Mouse (Mus musculus) hindbrain, embryonic 13.5 days (tissue): ENCODE measurements around the gene Sh3bp2. TPM values are rescaled to one million over a fixed set of nuclear protein-coding genes. Genes with fewer than 3 reads are reported as not detected.
"Not testable (repeated sequence)": the region's sequence is repeated elsewhere in the genome, so short reads cannot be mapped to it uniquely, and the experiment has no call there.

Experiments used
- ATAC-seq: fragments of 200-750 bp; cut with Nextera tagmentation; 2 replicates; pipeline ENCODE4 v1.8.0; 2017; ENCODE audit warnings: moderate TSS enrichment; ENCODE audit not compliant: low FRiP score
- H3K27ac ChIP-seq: fragments of 300-500 bp; sonication (generic); 2 replicates; pipeline ENCODE4 v1.5.1; 2015; ENCODE audit warnings: inconsistent platforms, mild to moderate bottlenecking, moderate library complexity
- H3K27me3 ChIP-seq: fragments of 300-500 bp; sonication (generic); 2 replicates; pipeline ENCODE4 v1.6.1; 2015; ENCODE audit warnings: mild to moderate bottlenecking, inconsistent platforms
- H3K36me3 ChIP-seq: fragments of 300-500 bp; sonication (generic); 2 replicates; pipeline ENCODE4 v1.6.1; 2015; ENCODE audit warnings: mild to moderate bottlenecking, inconsistent platforms
- H3K4me1 ChIP-seq: fragments of 300-500 bp; sonication (generic); replicated peaks from 2 replicates; pipeline ENCODE4 v1.6.1; 2015; ENCODE audit warnings: inconsistent platforms
- H3K4me2 ChIP-seq: fragments of 300-500 bp; sonication (generic); 2 replicates; pipeline ENCODE4 v1.6.1; 2015; ENCODE audit warnings: inconsistent platforms, mild to moderate bottlenecking, moderate library complexity
- H3K4me3 ChIP-seq: fragments of 300-500 bp; sonication (generic); 2 replicates; pipeline ENCODE4 v1.5.1; 2015; ENCODE audit warnings: mild to moderate bottlenecking, inconsistent platforms
- H3K9ac ChIP-seq: fragments of 300-500 bp; sonication (generic); 2 replicates; pipeline ENCODE4 v1.6.1; 2015; ENCODE audit warnings: mild to moderate bottlenecking, inconsistent platforms
- H3K9me3 ChIP-seq: fragments of 300-500 bp; sonication (generic); 2 replicates; pipeline ENCODE4 v1.6.1; 2016; ENCODE audit warnings: inconsistent platforms
- WGBS: fragments of 180-500 bp; shearing (Covaris S2); methylation state at CpG from one replicate; pipeline ENCODE4 v1.1.7; 2015; 5-methylcytosine and 5-hydroxymethylcytosine counted together
- polyA plus RNA-seq: library from polyadenylated mRNA; unstranded; fragments of >200 nt; fragmentation: Nextera tagmentation; extraction: Ambion mirVana; gene quantifications from 2 replicates; pipeline ENCODE4 v1.2.1, GENCODE M21; 2015

The Sh3bp2 gene
- polyA plus RNA-seq, 1 experiment from 2014 or later: 17.1 TPM

GRCm38 (mm10) chr5:34549483-34550221, 24.0 kb downstream of the Sh3bp2 start:
- WGBS: under 1% methylated on average over 49 of the region's 49 CpGs
- peaks cover 35% of the 10 kb centered on the region for H3K4me1 ChIP-seq
- H3K4me3 ChIP-seq: peak overlapping the region; percentile 68
- peak overlapping the region; percentile 76 for H3K4me2 ChIP-seq
- H3K9me3 ChIP-seq: no peaks in the 10 kb centered on the region
- ATAC-seq: peak; percentile 91
- no peaks in the 10 kb centered on the region for H3K27me3 ChIP-seq
- H3K36me3 ChIP-seq: peaks cover 26% of the 10 kb centered on the region
- H3K27ac ChIP-seq: peak overlapping the region; percentile 83
- H3K9ac ChIP-seq: peak overlapping the region; percentile 95

GRCm38 (mm10) chr5:34550251-34550650, 24.6 kb downstream of the Sh3bp2 start:
- Histone ChIP-seq H3K4me1 (peaks cover 35% of the 10 kb centered on the region), H3K4me3 (peak overlapping the region; percentile 68), H3K4me2 (peak overlapping the region; percentile 76), H3K27me3 (no peaks in the 10 kb centered on the region), H3K27ac (peak overlapping the region; percentile 83), H3K9me3 (no peaks in the 10 kb centered on the region), H3K9ac (peak overlapping the region; percentile 95), H3K36me3 (peaks cover 31% of the 10 kb centered on the region)
- WGBS: 12% methylated on average over 6 of the region's 6 CpGs
- ATAC-seq: peak; percentile 19; the same call in 1 of the 2 replicates

GRCm38 (mm10) chr5:34551821-34552220, 26.2 kb downstream of the Sh3bp2 start:
- no peak overlapping the region for H3K27ac ChIP-seq
- no peak for ATAC-seq
- H3K27me3 ChIP-seq: no peaks in the 10 kb centered on the region
- H3K36me3 ChIP-seq: peaks cover 47% of the 10 kb centered on the region
- H3K9me3 ChIP-seq: no peaks in the 10 kb centered on the region
- H3K9ac ChIP-seq: peak overlapping the region; percentile 95; the same call in 1 of the 2 replicates
- H3K4me2 ChIP-seq: no peak overlapping the region
- 77% methylated on average over 4 of the region's 4 CpGs for WGBS
- H3K4me3 ChIP-seq: no peak overlapping the region
- H3K4me1 ChIP-seq: peaks cover 35% of the 10 kb centered on the region

GRCm38 (mm10) chr5:34563854-34564253, 38.2 kb downstream of the Sh3bp2 start:
- Histone ChIP-seq H3K9me3 (no peaks in the 10 kb centered on the region), H3K4me1 (0 out of 2 replicates have a peak, but pooled peaks cover 4% of the 10 kb centered on the region), H3K4me2 (no peak overlapping the region), H3K27me3 (no peaks in the 10 kb centered on the region), H3K9ac (no peak overlapping the region), H3K27ac (no peak overlapping the region), H3K36me3 (peaks cover 56% of the 10 kb centered on the region), H3K4me3 (no peak overlapping the region)
- WGBS: 82% methylated on average over 1 of the region's 1 CpGs
- ATAC-seq: no peak

- no peak overlapping the region for H3K27ac ChIP-seq
- no peak overlapping the region for H3K4me3 ChIP-seq
- 85% methylated on average over 4 of the region's 4 CpGs for WGBS
- no peak for ATAC-seq
- 0 out of 2 replicates have a peak, but pooled peaks cover 4% of the 10 kb centered on the region for H3K4me1 ChIP-seq
- H3K9me3 ChIP-seq: no peaks in the 10 kb centered on the region
- H3K36me3 ChIP-seq: peaks cover 51% of the 10 kb centered on the region
- no peak overlapping the region for H3K4me2 ChIP-seq
- H3K9ac ChIP-seq: no peak overlapping the region
- H3K27me3 ChIP-seq: no peaks in the 10 kb centered on the region
Measured at GRCm38 (mm10) chr5:34564291-34564690, 38.7 kb downstream of the Sh3bp2 start.

GRCm38 (mm10) chr5:34565545-34566283, 40.1 kb downstream of the Sh3bp2 start:
- no peak overlapping the region for H3K4me3 ChIP-seq
- ATAC-seq: peak; percentile 39; the same call in 1 of the 2 replicates
- no peaks in the 10 kb centered on the region for H3K27me3 ChIP-seq
- H3K27ac ChIP-seq: peak overlapping the region; percentile 53
- H3K36me3 ChIP-seq: peaks cover 37% of the 10 kb centered on the region
- no peaks in the 10 kb centered on the region for H3K9me3 ChIP-seq
- 83% methylated on average over 7 of the region's 7 CpGs for WGBS
- H3K4me2 ChIP-seq: no peak overlapping the region
- 0 out of 2 replicates have a peak, but pooled peaks cover 4% of the 10 kb centered on the region for H3K4me1 ChIP-seq
- H3K9ac ChIP-seq: no peak overlapping the region

- ATAC-seq: no peak
- no peaks in the 10 kb centered on the region for H3K27me3 ChIP-seq
- H3K9me3 ChIP-seq: no peaks in the 10 kb centered on the region
- H3K4me1 ChIP-seq: peaks cover 21% of the 10 kb centered on the region
- no peak overlapping the region for H3K4me3 ChIP-seq
- H3K9ac ChIP-seq: no peak overlapping the region
- WGBS: 86% methylated on average over 3 of the region's 3 CpGs
- H3K36me3 ChIP-seq: no peaks in the 10 kb centered on the region
- H3K27ac ChIP-seq: no peak overlapping the region
- no peak overlapping the region for H3K4me2 ChIP-seq
Measured at GRCm38 (mm10) chr5:34571551-34571950, 45.9 kb downstream of the Sh3bp2 start.

GRCm38 (mm10) chr5:34572568-34572967, 46.9 kb downstream of the Sh3bp2 start:
- 53% methylated on average over 4 of the region's 4 CpGs for WGBS

GRCm38 (mm10) chr5:34573268-34574221, 47.9 kb downstream of the Sh3bp2 start, which contains the start of gene Add1:
Gene Add1, plus strand, starts transcription at chr5:34573664.
- Histone ChIP-seq H3K27ac (peak within 1 kb of the TSS; percentile 97), H3K36me3 (peaks cover 7% of the 10 kb centered on the region; the same call in 1 of the 2 replicates)

More at GRCm38 (mm10) chr5:34572568-34572967, 46.9 kb downstream of the Sh3bp2 start:
- Histone ChIP-seq H3K9ac (peak overlapping the region; percentile 99), H3K4me2 (peak overlapping the region; percentile 67), H3K4me1 (peaks cover 30% of the 10 kb centered on the region), H3K4me3 (peak overlapping the region; percentile 97), H3K27ac (peak overlapping the region; percentile 97)
- H3K27me3 ChIP-seq, H3K36me3 ChIP-seq, H3K9me3 ChIP-seq, ATAC-seq: not testable (repeated sequence)

GRCm38 (mm10) chr5:34574721-34575120, 49.1 kb downstream of the Sh3bp2 start:
- Histone ChIP-seq H3K9ac (peak overlapping the region; percentile 99), H3K36me3 (peaks cover 7% of the 10 kb centered on the region), H3K27ac (no peak overlapping the region), H3K27me3 (no peaks in the 10 kb centered on the region), H3K9me3 (no peaks in the 10 kb centered on the region), H3K4me3 (peak overlapping the region; percentile 97), H3K4me2 (peak overlapping the region; percentile 67), H3K4me1 (peaks cover 30% of the 10 kb centered on the region)
- ATAC-seq: no peak
- WGBS: 44% methylated on average over 10 of the region's 10 CpGs

More at GRCm38 (mm10) chr5:34573268-34574221, 47.9 kb downstream of the Sh3bp2 start, which contains the start of gene Add1:
- peak within 1 kb of the TSS; percentile 97 for H3K4me3 ChIP-seq
- no peaks in the 10 kb centered on the region for H3K9me3 ChIP-seq
- ATAC-seq: peak; percentile 100
- peak within 1 kb of the TSS; percentile 67 for H3K4me2 ChIP-seq
- no peaks in the 10 kb centered on the region for H3K27me3 ChIP-seq
- H3K4me1 ChIP-seq: peaks cover 30% of the 10 kb centered on the region
- under 1% methylated on average over 74 of the region's 84 CpGs for WGBS
- H3K9ac ChIP-seq: peak within 1 kb of the TSS; percentile 99

GRCm38 (mm10) chr5:34576286-34576685, 50.6 kb downstream of the Sh3bp2 start:
- no peak overlapping the region for H3K9ac ChIP-seq
- no peak for ATAC-seq
- H3K4me2 ChIP-seq: no peak overlapping the region
- H3K27me3 ChIP-seq: no peaks in the 10 kb centered on the region
- H3K9me3 ChIP-seq: no peaks in the 10 kb centered on the region
- WGBS: 97% methylated on average over 1 of the region's 1 CpGs
- no peak overlapping the region for H3K27ac ChIP-seq
- H3K4me3 ChIP-seq: no peak overlapping the region
- peaks cover 30% of the 10 kb centered on the region for H3K4me1 ChIP-seq
- H3K36me3 ChIP-seq: peaks cover 7% of the 10 kb centered on the region
